Mouse (Mus musculus): ENCODE measurements around the gene Mcoln2.

Mcoln2 gene

GRCm38 (mm10) chr3:146145501-146145900, 4.1 kb upstream of the Mcoln2 start:
- no peak for DNase-seq (ENCODE audit: low spot score)

GRCm38 (mm10) chr3:146146131-146146530, 3.5 kb upstream of the Mcoln2 start:
- DNase-seq (ENCODE audit: low spot score): no peak

GRCm38 (mm10) chr3:146150058-146150400, 396 bp downstream of the Mcoln2 start:
- DNase-seq (ENCODE audit: low spot score): peak; percentile 36

GRCm38 (mm10) chr3:146150560-146150959, 927 bp downstream of the Mcoln2 start:
- no peak for DNase-seq (ENCODE audit: low spot score)

- no peak for DNase-seq (ENCODE audit: low spot score)
Observed at GRCm38 (mm10) chr3:146151328-146151727, 1.7 kb downstream of the Mcoln2 start.

GRCm38 (mm10) chr3:146151755-146152154, 2.1 kb downstream of the Mcoln2 start:
- DNase-seq (ENCODE audit: low spot score): no peak

- no peak for DNase-seq (ENCODE audit: low spot score)
Observed at GRCm38 (mm10) chr3:146152348-146152747, 2.7 kb downstream of the Mcoln2 start.

GRCm38 (mm10) chr3:146152913-146153312, 3.3 kb downstream of the Mcoln2 start:
- DNase-seq (ENCODE audit: low spot score): no peak

- DNase-seq (ENCODE audit: low spot score): no peak
Observed at GRCm38 (mm10) chr3:146153862-146154611, 4.4 kb downstream of the Mcoln2 start.

- no peak for DNase-seq (ENCODE audit: low spot score)
Observed at GRCm38 (mm10) chr3:146155628-146156576, 6.3 kb downstream of the Mcoln2 start.

GRCm38 (mm10) chr3:146156811-146157210, 7.2 kb downstream of the Mcoln2 start:
- DNase-seq (ENCODE audit: low spot score): no peak

GRCm38 (mm10) chr3:146158039-146158438, 8.4 kb downstream of the Mcoln2 start:
- DNase-seq (ENCODE audit: low spot score): no peak

- DNase-seq (ENCODE audit: low spot score): no peak
Observed at GRCm38 (mm10) chr3:146159360-146159759, 9.7 kb downstream of the Mcoln2 start.

GRCm38 (mm10) chr3:146162197-146162596, 12.6 kb downstream of the Mcoln2 start:
- no peak for DNase-seq (ENCODE audit: low spot score)

- DNase-seq (ENCODE audit: low spot score): no peak
Observed at GRCm38 (mm10) chr3:146169356-146169755, 19.7 kb downstream of the Mcoln2 start.

- DNase-seq (ENCODE audit: low spot score): no peak
Observed at GRCm38 (mm10) chr3:146173030-146173429, 23.4 kb downstream of the Mcoln2 start.

- no peak for DNase-seq (ENCODE audit: low spot score)
Observed at GRCm38 (mm10) chr3:146174215-146174614, 24.6 kb downstream of the Mcoln2 start.

GRCm38 (mm10) chr3:146177295-146177694, 27.7 kb downstream of the Mcoln2 start:
- no peak for DNase-seq (ENCODE audit: low spot score)

- peak; percentile 82 for DNase-seq (ENCODE audit: low spot score)
Observed at GRCm38 (mm10) chr3:146177748-146178582, 28.3 kb downstream of the Mcoln2 start.

- DNase-seq (ENCODE audit: low spot score): no peak
Observed at GRCm38 (mm10) chr3:146180341-146180740, 30.7 kb downstream of the Mcoln2 start.

GRCm38 (mm10) chr3:146180986-146181385, 31.4 kb downstream of the Mcoln2 start:
- DNase-seq (ENCODE audit: low spot score): peak; percentile 30

- DNase-seq (ENCODE audit: low spot score): peak; percentile 47
Observed at GRCm38 (mm10) chr3:146184992-146185657, 35.5 kb downstream of the Mcoln2 start.

Measured in urinary bladder, postnatal 25 days (tissue).